Mouse (Mus musculus): ENCODE measurements around the gene Shc4. TPM values are rescaled to one million over a fixed set of nuclear protein-coding genes. Genes with fewer than 3 reads are reported as not detected.

Gene Shc4
- total RNA-seq, 2 experiments from 2014 or later, result 2.6 to 3.2 TPM

Other genes with a start within 250 kb of the Shc4 start
- gene Gm9913, start 219.1 kb downstream of the Shc4 start, total RNA-seq (2021), result under 1 TPM in 1 of 2 experiments, not detected in 1; 0.36 TPM
- gene Fbn1, start 216.2 kb downstream of the Shc4 start, total RNA-seq (2021), result 100 to 1,000 TPM; 121 to 127 TPM
- 1 to 10 TPM; 4.1 to 5.1 TPM for gene Cep152, start 99.0 kb downstream of the Shc4 start, total RNA-seq (2021)
- gene Eid1, start 51.1 kb downstream of the Shc4 start, total RNA-seq (2021), result 100 to 1,000 TPM; 111 to 122 TPM
- gene Secisbp2l, start 58.7 kb upstream of the Shc4 start, total RNA-seq (2021), result 10 to 100 TPM; 45.6 to 52.6 TPM
- gene Galk2, start 135.0 kb upstream of the Shc4 start, total RNA-seq (2021), result 10 to 100 TPM; 40.6 to 41.1 TPM
- gene Cops2, start 135.0 kb upstream of the Shc4 start, total RNA-seq (2021), result 100 to 1,000 TPM; 109 to 121 TPM